Mouse (Mus musculus): ENCODE measurements around the gene Colgalt2. TPM values are rescaled to one million over a fixed set of nuclear protein-coding genes. Genes with fewer than 3 reads are reported as not detected.
"Not testable (repeated sequence)": the region's sequence is repeated elsewhere in the genome, so short reads cannot be mapped to it uniquely, and the experiment has no call there.

Colgalt2 gene
- total RNA-seq (2021) = 1 to 10 TPM; 5.5 to 6.8 TPM

GRCm38 (mm10) chr1:152399790-152400555 is at the start of gene Colgalt2:
Gene Colgalt2 (plus strand): TSS chr1:152399830.
- intact Hi-C loops (cut with DNase I) = loop anchor here (5.0 to 10.0 kb wide), 2 partner anchors 122 to 355 kb away; partner anchors contain the start of gene Apobec4
- DNase-seq (ENCODE audit: low spot score in 2 of 2) = peak; percentile 47 to 63

GRCm38 (mm10) chr1:152356721-152357120 is 42.9 kb upstream of the Colgalt2 start:
- intact Hi-C loops (cut with DNase I) = no loop called here
- peak in 1 of 2 experiments; percentile 13 for DNase-seq (ENCODE audit: low spot score in 2 of 2)

GRCm38 (mm10) chr1:152368311-152369088 is 31.1 kb upstream of the Colgalt2 start:
- DNase-seq (ENCODE audit: low spot score in 2 of 2) = no peak
- intact Hi-C loops (cut with DNase I) = loop anchor here (1.0 to 5.0 kb wide), 3 partner anchors 136 to 548 kb away; no protein-coding TSS in a partner anchor

- DNase-seq (ENCODE audit: low spot score in 2 of 2) = peak; percentile 74 to 90
- intact Hi-C loops (cut with DNase I) = loop anchor here (1.0 to 5.0 kb wide), 3 partner anchors 137 to 549 kb away; no protein-coding TSS in a partner anchor
These were observed 30.5 kb upstream of the Colgalt2 start for GRCm38 (mm10) chr1:152369139-152369538.

GRCm38 (mm10) chr1:152378311-152378710 is 21.3 kb upstream of the Colgalt2 start:
- intact Hi-C loops (cut with DNase I) = no loop called here
- no peak for DNase-seq (ENCODE audit: low spot score in 2 of 2)

- intact Hi-C loops (cut with DNase I) = no loop called here
- DNase-seq (ENCODE audit: low spot score in 2 of 2) = no peak
These were observed 15.0 kb upstream of the Colgalt2 start for GRCm38 (mm10) chr1:152384589-152384988.

GRCm38 (mm10) chr1:152385693-152386092 is 13.9 kb upstream of the Colgalt2 start:
- intact Hi-C loops (cut with DNase I) = loop anchor here (5.0 kb wide), 1 partner anchor 127 kb away; no protein-coding TSS in a partner anchor
- DNase-seq (ENCODE audit: low spot score in 2 of 2) = not testable (repeated sequence)

- intact Hi-C loops (cut with DNase I) = loop anchor here (5.0 kb wide), 1 partner anchor 126 kb away; no protein-coding TSS in a partner anchor
- peak; percentile 89 for DNase-seq (ENCODE audit: low spot score in 2 of 2)
These were observed 13.3 kb upstream of the Colgalt2 start, which contains the start of gene Tsen15 for GRCm38 (mm10) chr1:152386188-152386835. Gene Tsen15 (minus strand): TSS chr1:152386688.

- intact Hi-C loops (cut with DNase I) = loop anchor here (5.0 kb wide), 1 partner anchor 123 kb away; no protein-coding TSS in a partner anchor
- DNase-seq (ENCODE audit: low spot score in 2 of 2) = no peak
These were observed 10.4 kb upstream of the Colgalt2 start for GRCm38 (mm10) chr1:152389271-152389670.

- intact Hi-C loops (cut with DNase I) = loop anchor here (10.0 kb wide), 1 partner anchor 361 kb away; the partner anchor contains the start of gene Apobec4
- peak in 1 of 2 experiments; percentile 90 for DNase-seq (ENCODE audit: low spot score in 2 of 2)
These were observed 5.5 kb upstream of the Colgalt2 start for GRCm38 (mm10) chr1:152394137-152394536.

- no peak for DNase-seq (ENCODE audit: low spot score in 2 of 2)
- intact Hi-C loops (cut with DNase I) = loop anchor here (10.0 kb wide), 1 partner anchor 360 kb away; the partner anchor contains the start of gene Apobec4
These were observed 4.6 kb upstream of the Colgalt2 start for GRCm38 (mm10) chr1:152394956-152395515.

GRCm38 (mm10) chr1:152398708-152399107 is 922 bp upstream of the Colgalt2 start:
- no peak for DNase-seq (ENCODE audit: low spot score in 2 of 2)
- intact Hi-C loops (cut with DNase I) = loop anchor here (10.0 kb wide), 1 partner anchor 356 kb away; the partner anchor contains the start of gene Apobec4

- peak; percentile 52 to 78 for DNase-seq (ENCODE audit: low spot score in 2 of 2)
- intact Hi-C loops (cut with DNase I) = loop anchor here (5.0 kb wide), 1 partner anchor 121 kb away; no protein-coding TSS in a partner anchor
These were observed 1.2 kb downstream of the Colgalt2 start for GRCm38 (mm10) chr1:152400556-152401540.

- no peak for DNase-seq (ENCODE audit: low spot score in 2 of 2)
- intact Hi-C loops (cut with DNase I) = no loop called here
These were observed 7.7 kb downstream of the Colgalt2 start for GRCm38 (mm10) chr1:152407021-152407946.

GRCm38 (mm10) chr1:152409356-152409755 is 9.7 kb downstream of the Colgalt2 start:
- intact Hi-C loops (cut with DNase I) = no loop called here
- DNase-seq (ENCODE audit: low spot score in 2 of 2) = no peak

GRCm38 (mm10) chr1:152410657-152411056 is 11.0 kb downstream of the Colgalt2 start:
- DNase-seq (ENCODE audit: low spot score in 2 of 2) = peak in 1 of 2 experiments; percentile 63
- intact Hi-C loops (cut with DNase I) = no loop called here

- DNase-seq (ENCODE audit: low spot score in 2 of 2) = no peak
- intact Hi-C loops (cut with DNase I) = no loop called here
These were observed 13.5 kb downstream of the Colgalt2 start for GRCm38 (mm10) chr1:152413116-152413515.

Measured in left cerebral cortex, postnatal 25 days (tissue).